13 mouse cellular contexts compared by ENCODE assay signal in the genomic region with DNA sequence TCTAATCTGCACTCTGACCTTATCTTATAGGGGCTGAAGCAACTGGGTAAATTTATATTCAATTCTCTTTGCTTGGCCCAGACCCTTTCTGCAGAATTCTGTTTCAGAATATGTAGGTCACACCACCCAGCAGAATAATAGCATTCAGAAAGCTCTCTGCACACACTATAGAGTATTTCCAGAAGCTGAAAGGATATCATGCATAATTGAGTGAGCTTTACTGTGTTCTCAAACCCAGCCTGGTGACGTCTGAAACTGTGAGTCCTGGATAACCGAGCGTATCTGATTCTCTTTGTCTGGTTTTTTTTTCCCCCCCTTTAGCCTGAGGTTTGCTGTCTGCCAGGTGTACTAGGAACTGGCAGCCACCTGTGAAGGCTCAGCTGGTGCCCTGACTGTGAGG.
"Had no signal": no experiment of that assay in that cellular context is flagged by ENCODE, and none has a peak within 500 bp of the region (broad histone marks: within the 10 kb centered on the region; RNA-seq: fewer than 3 reads in every experiment).

No protein-coding gene starts in this region.

- H3K9ac ChIP-seq: kidney, embryonic 15.5 days; liver, embryonic 15.5 days; midbrain, embryonic 12.5 days had no signal

- DNase-seq: kidney, adult 2 months; kidney, postnatal 14 days; lung, adult 2 months; lung, postnatal 36 days had no signal

- H3K4me3 ChIP-seq: kidney, embryonic 15.5 days; left cerebral cortex, adult 2 months; limb, embryonic 10.5 days; liver, embryonic 15.5 days; midbrain, embryonic 12.5 days had no signal

- H3K27ac ChIP-seq: kidney, embryonic 15.5 days; left cerebral cortex, adult 2 months; limb, embryonic 10.5 days; liver, embryonic 15.5 days; midbrain, embryonic 12.5 days; stomach, postnatal 0 days had no signal

- H3K36me3 ChIP-seq: kidney, embryonic 15.5 days; limb, embryonic 10.5 days; liver, embryonic 15.5 days; midbrain, embryonic 12.5 days had no signal

- H3K4me1 ChIP-seq: limb, embryonic 10.5 days; liver, embryonic 15.5 days had no signal

- H3K4me2 ChIP-seq: kidney, embryonic 15.5 days; liver, embryonic 11.5 days; liver, embryonic 15.5 days; midbrain, embryonic 12.5 days had no signal

- ATAC-seq: intestine, embryonic 16.5 days; lung, postnatal 0 days had no signal

- H3K9me3 ChIP-seq: kidney, embryonic 15.5 days; liver, embryonic 15.5 days; midbrain, embryonic 12.5 days had no signal

- H3K27me3 ChIP-seq: kidney, embryonic 15.5 days; liver, embryonic 15.5 days; midbrain, embryonic 12.5 days had no signal
